Mouse (Mus musculus) gastrocnemius, adult 18-20 months (tissue): ENCODE data around the gene Kif18a. TPM values are rescaled to one million over a fixed set of nuclear protein-coding genes. Genes with fewer than 3 reads are reported as not detected.

Experiments
- DNase-seq: peaks from one replicate; pipeline ENCODE4 v3.0.0; 2021; ENCODE audit warnings: low spot score
- total RNA-seq, 2 experiments: library from RNA; stranded (reverse); gene quantifications; 2 replicates each; pipeline ENCODE4 v1.2.3; 2021

The Kif18a gene
- total RNA-seq, 2 experiments from 2014 or later, result 0.62 to 0.78 TPM

GRCm38 (mm10) chr2:109365962-109366361 lies 85.4 kb downstream of the Kif18a start:
- no peak for DNase-seq

- DNase-seq, result no peak
Measured at GRCm38 (mm10) chr2:109374881-109375280, 94.3 kb downstream of the Kif18a start.

GRCm38 (mm10) chr2:109384019-109384418 lies 103.5 kb downstream of the Kif18a start:
- no peak for DNase-seq

- no peak for DNase-seq
Measured at GRCm38 (mm10) chr2:109386211-109386610, 105.7 kb downstream of the Kif18a start.

- no peak for DNase-seq
Measured at GRCm38 (mm10) chr2:109388733-109389132, 108.2 kb downstream of the Kif18a start.

GRCm38 (mm10) chr2:109389977-109390376 lies 109.4 kb downstream of the Kif18a start:
- DNase-seq, result no peak

Other genes starting within 250 kb of the Kif18a start
- gene Mettl15, start within 50 bp of the Kif18a start, total RNA-seq, result 1 to 10 TPM; 5.6 to 6.5 TPM